Mouse (Mus musculus) spleen, adult 2 months (tissue): ENCODE measurements around the gene P2rx3.

Source experiments
- CTCF ChIP-seq: fragments of 200-500 bp; IDR thresholded peaks from 2 replicates; pipeline ENCODE4 v1.5.1; 2011; ENCODE audit warnings: mild to moderate bottlenecking, inconsistent platforms; ENCODE audit not compliant: insufficient read depth, insufficient read length, insufficient replicate concordance; ENCODE audit errors: extremely low read depth
- POLR2A ChIP-seq: fragments of 200-500 bp; IDR thresholded peaks from 2 replicates; pipeline ENCODE4 v1.6.1; 2011; ENCODE audit warnings: low read depth, low read length, inconsistent platforms

- TF ChIP-seq CTCF (no peak), POLR2A (no peak)
Measured at GRCm38 (mm10) chr2:84996376-84996775, 40.9 kb downstream of the P2rx3 start.
